ENCODE assay signal across 16 mouse cellular contexts in the genomic region with DNA sequence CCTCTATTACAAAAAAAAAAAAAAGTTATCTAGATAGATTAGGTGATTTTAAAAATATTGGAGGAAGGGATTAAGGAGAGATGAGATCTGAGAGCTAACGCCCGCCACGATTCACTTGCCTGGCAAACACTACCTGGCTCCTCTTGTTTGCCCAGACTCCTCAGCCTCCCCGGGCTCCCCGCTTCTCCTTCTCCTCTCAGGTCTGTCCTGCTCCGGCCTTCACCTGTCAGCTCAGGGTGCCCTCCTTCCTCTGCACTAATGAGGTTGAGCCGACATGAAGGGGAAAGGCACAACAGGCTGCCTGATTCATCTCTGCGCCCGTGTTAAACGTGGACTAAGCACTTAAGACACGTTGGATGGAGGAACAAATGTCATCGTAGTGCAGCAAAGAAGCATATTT. TPM values are rescaled to one million over a fixed set of nuclear protein-coding genes. Genes with fewer than 3 reads are reported as not detected.
DNase-seq lines count a peak whose midpoint lies in the region; ATAC-seq lines count a peak whose summit lies in the region.
"Had no signal": no experiment of that assay in that cellular context is flagged by ENCODE, and none has a peak within 500 bp of the region (broad histone marks: within the 10 kb centered on the region; RNA-seq: fewer than 3 reads in every experiment).

No protein-coding gene starts in this region.

- peaks cover 23% of the 10 kb centered on the region for H3K4me1 ChIP-seq in liver, embryonic 12.5 days
- H3K4me1 ChIP-seq in liver, embryonic 11.5 days (replicated peaks; ENCODE audit: control insufficient read depth, insufficient read depth, low read length), result peaks cover 6% of the 10 kb centered on the region
- H3K4me1 ChIP-seq in brown adipose tissue, adult 24 weeks (ENCODE audit: control insufficient read depth, insufficient read depth, insufficient read length, low read length), result no peaks in the 10 kb centered on the region
- peaks cover 19% of the 10 kb centered on the region; the same call in 1 of the 2 replicates for H3K4me1 ChIP-seq in embryonic facial prominence, embryonic 15.5 days
- H3K4me1 ChIP-seq in liver, embryonic 15.5 days (replicated peaks), result peaks cover 29% of the 10 kb centered on the region
- peaks cover 10% of the 10 kb centered on the region for H3K4me1 ChIP-seq in forebrain, embryonic 10.5 days
- no peaks in the 10 kb centered on the region for H3K4me1 ChIP-seq in hindbrain, embryonic 14.5 days (replicated peaks; ENCODE audit: control insufficient read depth, insufficient read depth, low read length)

- 0 out of 2 replicates have a peak overlapping the region, but pooled peaks have one; percentile 26 for H3K4me2 ChIP-seq in liver, embryonic 12.5 days
- no peak overlapping the region for H3K4me2 ChIP-seq in liver, embryonic 11.5 days
- 0 out of 2 replicates have a peak overlapping the region, but pooled peaks have one; percentile 24 for H3K4me2 ChIP-seq in embryonic facial prominence, embryonic 15.5 days (replicated peaks)
- peak overlapping the region; percentile 15 for H3K4me2 ChIP-seq in liver, embryonic 15.5 days
- no peak overlapping the region for H3K4me2 ChIP-seq in hindbrain, embryonic 14.5 days (replicated peaks)
- H3K4me2 ChIP-seq: forebrain, embryonic 15.5 days; heart, embryonic 11.5 days; neural tube, embryonic 13.5 days had no signal

- no peak for DNase-seq in liver, embryonic 11.5 days (ENCODE audit: low spot score)
- no peak for DNase-seq in forebrain, embryonic 10.5 days (ENCODE audit: extremely low spot score, low spot score)
- DNase-seq in frontal cortex, adult 2 months (ENCODE audit: extremely low spot score in 1 of 2, low spot score in 1 of 2), result no peak
- no peak for DNase-seq in hindbrain, embryonic 14.5 days (ENCODE audit: low spot score)
- DNase-seq: gastrocnemius, postnatal 10 days; heart, postnatal 4 days; right cerebral cortex, postnatal 25 days; thymus, postnatal 4 days had no signal

- no peak overlapping the region for H3K9ac ChIP-seq in liver, embryonic 12.5 days
- no peak overlapping the region for H3K9ac ChIP-seq in liver, embryonic 11.5 days (ENCODE audit: low read depth, low read length)
- H3K9ac ChIP-seq in embryonic facial prominence, embryonic 15.5 days, result no peak overlapping the region
- H3K9ac ChIP-seq in liver, embryonic 15.5 days, result no peak overlapping the region
- no peak overlapping the region for H3K9ac ChIP-seq in hindbrain, embryonic 14.5 days
- H3K9ac ChIP-seq: forebrain, embryonic 15.5 days; neural tube, embryonic 13.5 days had no signal

- no peaks in the 10 kb centered on the region for H3K9me3 ChIP-seq in liver, embryonic 12.5 days (replicated peaks)
- H3K9me3 ChIP-seq in liver, embryonic 11.5 days (ENCODE audit: control insufficient read depth, low read length), result no peaks in the 10 kb centered on the region
- H3K9me3 ChIP-seq in embryonic facial prominence, embryonic 15.5 days (replicated peaks), result no peaks in the 10 kb centered on the region
- no peaks in the 10 kb centered on the region for H3K9me3 ChIP-seq in liver, embryonic 15.5 days (replicated peaks)
- H3K9me3 ChIP-seq in forebrain, embryonic 10.5 days, result no peaks in the 10 kb centered on the region
- no peaks in the 10 kb centered on the region for H3K9me3 ChIP-seq in hindbrain, embryonic 14.5 days (ENCODE audit: control insufficient read depth, low read length)
- H3K9me3 ChIP-seq: forebrain, embryonic 15.5 days; neural tube, embryonic 13.5 days had no signal

- 54% methylated on average over 12 of the region's 12 CpGs for WGBS in liver, embryonic 12.5 days (ENCODE audit: insufficient replicate concordance)
- WGBS in liver, embryonic 11.5 days, result 61% methylated on average over 12 of the region's 12 CpGs
- 46% methylated on average over 12 of the region's 12 CpGs for WGBS in embryonic facial prominence, embryonic 15.5 days
- WGBS in liver, embryonic 15.5 days (ENCODE audit: insufficient replicate concordance), result 64% methylated on average over 12 of the region's 12 CpGs
- WGBS in forebrain, embryonic 10.5 days, result 72% methylated on average over 12 of the region's 12 CpGs
- WGBS in hindbrain, embryonic 14.5 days, result 70% methylated on average over 12 of the region's 12 CpGs

- no peaks in the 10 kb centered on the region for H3K36me3 ChIP-seq in liver, embryonic 12.5 days
- no peaks in the 10 kb centered on the region for H3K36me3 ChIP-seq in liver, embryonic 11.5 days (ENCODE audit: control insufficient read depth, insufficient read depth, low read length)
- no peaks in the 10 kb centered on the region for H3K36me3 ChIP-seq in embryonic facial prominence, embryonic 15.5 days
- H3K36me3 ChIP-seq in liver, embryonic 15.5 days (replicated peaks), result no peaks in the 10 kb centered on the region
- no peaks in the 10 kb centered on the region for H3K36me3 ChIP-seq in forebrain, embryonic 10.5 days (replicated peaks)
- no peaks in the 10 kb centered on the region for H3K36me3 ChIP-seq in hindbrain, embryonic 14.5 days (replicated peaks; ENCODE audit: control insufficient read depth, insufficient read depth)
- H3K36me3 ChIP-seq: forebrain, embryonic 15.5 days; neural tube, embryonic 13.5 days had no signal

- no peak overlapping the region for H3K27ac ChIP-seq in liver, embryonic 12.5 days
- H3K27ac ChIP-seq in liver, embryonic 11.5 days (ENCODE audit: low read depth, low read length), result no peak overlapping the region
- H3K27ac ChIP-seq in brown adipose tissue, adult 24 weeks (replicated peaks; ENCODE audit: low read depth, low read length), result no peak overlapping the region; the same call in 1 of the 2 replicates
- H3K27ac ChIP-seq in embryonic facial prominence, embryonic 15.5 days (replicated peaks), result peak overlapping the region; percentile 31; the same call in 1 of the 2 replicates
- no peak overlapping the region for H3K27ac ChIP-seq in liver, embryonic 15.5 days (replicated peaks)
- no peak overlapping the region for H3K27ac ChIP-seq in forebrain, embryonic 10.5 days
- no peak overlapping the region for H3K27ac ChIP-seq in hindbrain, embryonic 14.5 days
- H3K27ac ChIP-seq: forebrain, embryonic 15.5 days had no signal

- no peak for ATAC-seq in liver, embryonic 12.5 days
- ATAC-seq in liver, embryonic 11.5 days (replicated peaks; ENCODE audit: low FRiP score), result no peak
- ATAC-seq in embryonic facial prominence, embryonic 15.5 days (ENCODE audit: insufficient number of reproducible peaks, low FRiP score, low TSS enrichment, low read depth), result no peak
- ATAC-seq in liver, embryonic 15.5 days (ENCODE audit: insufficient read depth), result no peak
- ATAC-seq in hindbrain, embryonic 14.5 days (ENCODE audit: low FRiP score), result no peak
- ATAC-seq: CD4-positive, CD25-positive, alpha-beta regulatory T cell, adult 4 months; forebrain, embryonic 15.5 days had no signal

- H3K27me3 ChIP-seq in liver, embryonic 12.5 days (replicated peaks), result 0 out of 2 replicates have a peak, but pooled peaks cover 12% of the 10 kb centered on the region
- H3K27me3 ChIP-seq in liver, embryonic 11.5 days (replicated peaks; ENCODE audit: control insufficient read depth, insufficient read depth, low read length), result no peaks in the 10 kb centered on the region
- H3K27me3 ChIP-seq in embryonic facial prominence, embryonic 15.5 days, result no peaks in the 10 kb centered on the region
- H3K27me3 ChIP-seq in liver, embryonic 15.5 days, result 0 out of 2 replicates have a peak, but pooled peaks cover 4% of the 10 kb centered on the region
- 0 out of 2 replicates have a peak, but pooled peaks cover 3% of the 10 kb centered on the region for H3K27me3 ChIP-seq in forebrain, embryonic 10.5 days (ENCODE audit: poor library complexity, severe bottlenecking)
- H3K27me3 ChIP-seq in hindbrain, embryonic 14.5 days (ENCODE audit: control insufficient read depth, insufficient read depth, low read length), result no peaks in the 10 kb centered on the region
- H3K27me3 ChIP-seq: forebrain, embryonic 15.5 days; neural tube, embryonic 13.5 days had no signal

- no peak overlapping the region for H3K4me3 ChIP-seq in liver, embryonic 12.5 days
- no peak overlapping the region for H3K4me3 ChIP-seq in liver, embryonic 11.5 days (ENCODE audit: low read depth, low read length)
- H3K4me3 ChIP-seq in brown adipose tissue, adult 24 weeks (ENCODE audit: insufficient read depth, low read depth, low read length), result peak overlapping the region; percentile 31
- no peak overlapping the region for H3K4me3 ChIP-seq in embryonic facial prominence, embryonic 15.5 days (replicated peaks)
- H3K4me3 ChIP-seq in liver, embryonic 15.5 days (replicated peaks), result no peak overlapping the region
- H3K4me3 ChIP-seq in forebrain, embryonic 10.5 days, result no peak overlapping the region
- no peak overlapping the region for H3K4me3 ChIP-seq in hindbrain, embryonic 14.5 days (replicated peaks; ENCODE audit: low read length)
- H3K4me3 ChIP-seq: forebrain, embryonic 15.5 days; neural tube, embryonic 13.5 days had no signal

RNA-seq across cellular contexts. Expression of gene Usp3, which starts 13.9 kb away (rescaled TPM):
- polyA plus RNA-seq in liver, embryonic 12.5 days (2016; fragmentation: Nextera tagmentation; extraction: Ambion mirVana), result 20.3 and 21.3 TPM in 2 replicates
- 32.8 and 33.1 TPM in 2 replicates for polyA plus RNA-seq in liver, embryonic 11.5 days (2014; fragmentation: Nextera tagmentation; extraction: Ambion mirVana)
- 16.8 and 17.9 TPM in 2 replicates for polyA plus RNA-seq in brown adipose tissue, adult 24 weeks (2012; ENCODE audit: insufficient read depth, insufficient read length, missing spikeins)
- polyA plus RNA-seq in embryonic facial prominence, embryonic 15.5 days (2015; fragmentation: Nextera tagmentation; extraction: Ambion mirVana), result 54.0 and 58.9 TPM in 2 replicates
- polyA plus RNA-seq in liver, embryonic 15.5 days (2015; fragmentation: Nextera tagmentation; extraction: Ambion mirVana), result 13.1 and 13.4 TPM in 2 replicates
- polyA plus RNA-seq in forebrain, embryonic 10.5 days (2016; fragmentation: Nextera tagmentation; extraction: Ambion mirVana), result 95.1 and 101 TPM in 2 replicates
- 38.5 and 41.2 TPM in 2 replicates for polyA plus RNA-seq in frontal cortex, adult 2 months (2012; rRNA removed)
- polyA plus RNA-seq in hindbrain, embryonic 14.5 days (2014; fragmentation: Nextera tagmentation; extraction: Ambion mirVana), result 64.8 and 72.7 TPM in 2 replicates

Comparison
In these comparisons a context has a peak if more than half of its experiments do, and no peak if none do; other contexts are left out.
1. H3K4me2 ChIP-seq: peak in liver, embryonic 12.5 days (single experiment), embryonic facial prominence, embryonic 15.5 days (single experiment) and liver, embryonic 15.5 days (single experiment); none in liver, embryonic 11.5 days (single experiment) and hindbrain, embryonic 14.5 days (single experiment).